Mouse (Mus musculus) cerebellum, adult 2 months (tissue): ENCODE measurements around the gene Sept3. TPM values are rescaled to one million over a fixed set of nuclear protein-coding genes. Genes with fewer than 3 reads are reported as not detected.

Experiments used
- DNase-seq, 2 experiments: peaks; one replicate each; pipeline ENCODE4 v3.0.0; 2021
- H3K27ac ChIP-seq: fragments of 200-500 bp; 2 replicates; pipeline ENCODE4 v1.5.1; 2012; ENCODE audit warnings: low read length, control low read depth, inconsistent platforms; ENCODE audit not compliant: insufficient read depth
- H3K27me3 ChIP-seq: fragments of 200-500 bp; 2 replicates; pipeline ENCODE4 v1.6.1; 2012; ENCODE audit warnings: inconsistent platforms, mild to moderate bottlenecking, low read length, moderate library complexity; ENCODE audit not compliant: control insufficient read depth, insufficient read depth
- H3K4me1 ChIP-seq: fragments of 200-500 bp; 2 replicates; pipeline ENCODE4 v1.6.1; 2011; ENCODE audit warnings: low read length; ENCODE audit not compliant: control insufficient read depth, insufficient read depth
- H3K4me3 ChIP-seq: fragments of 200-500 bp; replicated peaks from 2 replicates; pipeline ENCODE3; 2011; ENCODE audit warnings: mild to moderate bottlenecking, low read depth, low read length, control low read depth; ENCODE audit not compliant: insufficient read depth
- CTCF ChIP-seq: fragments of 200-500 bp; IDR thresholded peaks from 2 replicates; pipeline ENCODE4 v1.5.1; 2011; ENCODE audit warnings: low read depth, mild to moderate bottlenecking, control low read depth, low read length, moderate library complexity, borderline replicate concordance; ENCODE audit not compliant: insufficient read depth
- POLR2A ChIP-seq: fragments of 200-500 bp; IDR thresholded peaks from 2 replicates; pipeline ENCODE4 v1.6.1; 2011; ENCODE audit warnings: low read length, control low read depth, borderline replicate concordance; ENCODE audit not compliant: insufficient read depth
- WGBS: fragments of 180-500 bp; shearing (Covaris S2); methylation state at CpG from one replicate; pipeline ENCODE4 v1.1.7; 2018; 5-methylcytosine and 5-hydroxymethylcytosine counted together
- polyA plus RNA-seq: library from polyadenylated mRNA; depleted of rRNA; stranded (reverse); fragments of >200 nt; gene quantifications from 2 replicates; pipeline ENCODE4 v1.2.3, GENCODE M21; 2012

Sept3 gene
- polyA plus RNA-seq, 1 experiment = 306 TPM

DNA sequence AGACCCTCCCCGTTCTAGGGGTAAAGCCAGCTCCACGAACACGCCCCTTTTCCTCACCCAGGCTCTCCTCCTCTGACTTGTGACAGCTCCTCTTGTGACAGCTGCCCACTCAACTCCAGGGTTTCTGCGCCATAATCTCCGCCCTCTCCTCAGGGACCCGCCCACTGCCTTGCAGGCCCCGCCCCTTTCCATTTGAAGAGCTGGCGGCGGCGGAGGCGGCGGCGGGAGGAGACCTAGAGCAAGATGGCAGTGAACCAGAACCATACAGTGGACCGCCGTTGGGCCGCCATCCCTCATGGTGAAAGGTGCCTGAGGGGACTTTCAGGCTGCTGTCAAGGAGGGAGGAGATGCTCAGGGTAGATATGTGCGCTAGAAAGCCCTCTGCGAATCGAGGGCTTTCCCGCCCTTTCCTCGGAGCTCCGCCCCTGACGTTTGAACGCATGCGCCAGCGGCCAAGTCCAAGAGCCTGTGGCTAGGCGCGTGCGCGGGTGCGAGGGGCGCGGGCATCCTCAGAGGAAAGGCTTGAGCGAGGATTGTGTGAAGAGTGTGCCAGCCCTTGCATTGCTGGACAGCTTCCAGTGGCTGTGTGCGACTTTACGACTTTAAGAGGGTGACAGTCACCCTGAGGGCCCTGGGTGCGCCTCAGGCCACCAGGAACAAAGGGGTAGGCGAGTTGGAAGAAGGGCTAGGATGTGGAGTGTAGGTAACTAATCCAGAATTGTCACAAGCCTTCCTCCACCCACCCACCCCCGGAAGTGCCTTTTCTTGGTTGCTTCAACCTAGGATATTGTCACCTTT, 24.3 kb downstream of the Sept3 start, which contains the start of gene Wbp2nl:
TSS of gene Wbp2nl (plus strand) at position 191 of the 798 bp plus-strand sequence.
- WGBS = 63% methylated on average over 39 of the region's 39 CpGs
- no peak within 1 kb of the TSS for H3K27ac ChIP-seq
- H3K27me3 ChIP-seq = no peaks in the 10 kb centered on the region
- TF ChIP-seq POLR2A = no peak
- DNase-seq = no peak
- peaks cover 5% of the 10 kb centered on the region; the same call in 1 of the 2 replicates for H3K4me1 ChIP-seq
- no peak within 1 kb of the TSS for H3K4me3 ChIP-seq

DNA sequence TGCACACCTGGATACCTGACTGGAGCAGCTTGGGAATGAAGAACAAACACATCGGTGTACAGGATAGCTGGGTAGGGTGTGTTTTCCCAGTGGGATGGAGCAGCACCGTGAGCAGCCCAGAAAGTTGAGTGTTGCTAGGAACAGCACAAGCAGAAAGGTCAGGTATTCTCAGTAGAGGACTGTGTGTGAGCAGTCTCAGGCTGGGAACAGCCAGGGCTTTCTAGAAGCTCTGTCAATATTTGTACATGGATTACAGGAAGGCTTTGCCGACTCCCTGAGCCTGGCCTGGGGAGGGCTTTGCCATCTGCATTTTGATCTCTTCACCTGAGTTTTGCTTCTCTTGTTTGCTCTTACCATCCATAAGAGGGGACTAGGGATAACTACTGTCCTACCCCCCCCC, 32.4 kb downstream of the Sept3 start:
- Histone ChIP-seq H3K4me3 (no peak overlapping the region), H3K27me3 (no peaks in the 10 kb centered on the region; the same call in 1 of the 2 replicates), H3K4me1 (no peaks in the 10 kb centered on the region), H3K27ac (no peak overlapping the region)
- TF ChIP-seq CTCF (no peak), POLR2A (no peak)
- 86% methylated on average over 3 of the region's 3 CpGs for WGBS
- no peak for DNase-seq

DNA sequence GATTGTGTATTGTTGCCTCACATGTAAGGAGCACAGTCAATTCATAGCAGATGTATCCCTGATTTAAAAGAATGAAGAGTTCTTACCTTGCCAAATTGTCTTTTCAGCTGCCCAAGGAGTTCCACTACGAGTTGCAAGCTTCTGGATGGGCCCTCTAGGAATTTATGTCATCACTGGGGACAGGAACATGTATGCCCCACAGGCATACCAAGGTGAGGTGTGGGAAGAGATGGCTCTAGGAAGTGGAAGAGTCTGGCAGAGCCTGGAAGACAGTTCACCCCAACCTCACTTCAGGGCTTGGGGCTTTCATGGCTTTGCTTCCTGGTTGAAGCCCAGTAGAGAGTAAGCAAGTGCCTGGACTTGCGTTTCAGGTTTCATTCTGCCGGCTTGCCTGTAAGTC, 33.7 kb downstream of the Sept3 start:
- TF ChIP-seq CTCF (no peak), POLR2A (no peak)
- Histone ChIP-seq H3K27me3 (no peaks in the 10 kb centered on the region; the same call in 1 of the 2 replicates), H3K4me3 (no peak overlapping the region), H3K4me1 (no peaks in the 10 kb centered on the region), H3K27ac (no peak overlapping the region)
- 79% methylated on average over 3 of the region's 3 CpGs for WGBS
- DNase-seq = no peak

DNA sequence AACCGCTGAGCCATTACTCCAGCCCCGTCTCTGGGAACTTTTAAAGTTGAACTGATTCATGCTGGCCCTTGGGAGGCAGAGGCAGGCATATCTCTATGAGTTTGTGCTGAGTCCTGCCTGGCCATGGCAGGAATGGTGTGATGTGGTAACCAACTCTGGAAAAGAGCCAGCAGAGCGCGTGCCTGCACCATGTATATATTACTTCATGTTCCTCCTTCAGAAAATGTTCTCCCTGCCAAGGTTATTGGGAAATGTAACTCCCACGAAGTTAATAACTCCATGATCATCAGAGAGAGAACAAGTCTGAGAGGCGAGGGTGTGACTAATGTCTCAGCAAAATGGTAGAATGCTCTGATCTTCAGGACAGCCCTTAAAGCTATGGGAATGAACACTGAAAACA, 43.1 kb downstream of the Sept3 start:
- TF ChIP-seq POLR2A (no peak), CTCF (no peak)
- Histone ChIP-seq H3K27ac (no peak overlapping the region), H3K27me3 (no peaks in the 10 kb centered on the region; the same call in 1 of the 2 replicates), H3K4me1 (peaks cover 5% of the 10 kb centered on the region), H3K4me3 (no peak overlapping the region)
- WGBS = 86% methylated on average over 6 of the region's 6 CpGs
- no peak for DNase-seq

DNA sequence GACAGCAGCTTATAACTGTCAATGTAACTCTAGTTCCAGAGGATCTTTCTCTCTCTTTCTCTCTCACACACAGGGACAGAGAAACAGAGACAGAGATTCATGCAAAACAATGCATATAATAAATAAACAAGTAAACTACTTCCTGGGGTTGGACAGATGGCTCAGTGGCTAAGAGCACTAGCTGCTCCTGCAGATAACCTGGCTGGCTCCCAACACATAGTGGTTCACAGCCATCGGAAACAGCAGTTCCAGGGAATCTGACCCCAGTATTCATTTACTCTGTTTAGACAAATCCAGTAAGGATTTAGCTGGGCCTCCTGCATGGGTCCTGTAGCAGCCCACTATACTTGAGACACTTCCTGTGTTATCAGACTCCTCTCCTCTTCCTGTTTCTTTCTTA, 44.9 kb downstream of the Sept3 start:
- no peaks in the 10 kb centered on the region; the same call in 1 of the 2 replicates for H3K27me3 ChIP-seq
- peaks cover 5% of the 10 kb centered on the region for H3K4me1 ChIP-seq
- DNase-seq = no peak
- no peak overlapping the region for H3K4me3 ChIP-seq
- TF ChIP-seq POLR2A (no peak), CTCF (no peak)
- H3K27ac ChIP-seq = no peak overlapping the region
- WGBS = 0% methylated on average over 1 of the region's 1 CpGs

DNA sequence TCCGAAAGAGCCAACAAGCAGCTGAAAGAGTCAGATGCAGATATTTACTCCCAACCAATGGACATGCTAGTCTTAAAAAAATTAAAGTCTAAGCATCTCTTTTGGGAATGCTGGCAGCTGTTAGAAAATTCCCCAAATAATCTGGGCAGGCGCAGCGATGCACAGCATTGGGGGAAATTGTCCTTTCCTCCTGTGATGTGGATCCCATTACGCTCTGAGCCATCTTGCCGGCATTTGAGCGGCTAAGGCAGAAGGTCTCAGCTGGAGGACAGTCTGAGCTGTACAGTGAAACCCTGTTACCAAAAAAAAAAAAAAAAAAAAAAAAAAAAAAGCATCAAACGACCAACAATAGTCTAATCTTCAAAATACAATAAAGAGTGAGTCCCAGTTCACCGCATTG, 47.5 kb downstream of the Sept3 start:
- Histone ChIP-seq H3K27ac (no peak overlapping the region), H3K4me1 (peaks cover 5% of the 10 kb centered on the region), H3K27me3 (no peaks in the 10 kb centered on the region; the same call in 1 of the 2 replicates), H3K4me3 (no peak overlapping the region)
- no peak for DNase-seq
- TF ChIP-seq CTCF = no peak
- no peak for TF ChIP-seq POLR2A
- WGBS = 80% methylated on average over 8 of the region's 8 CpGs

DNA sequence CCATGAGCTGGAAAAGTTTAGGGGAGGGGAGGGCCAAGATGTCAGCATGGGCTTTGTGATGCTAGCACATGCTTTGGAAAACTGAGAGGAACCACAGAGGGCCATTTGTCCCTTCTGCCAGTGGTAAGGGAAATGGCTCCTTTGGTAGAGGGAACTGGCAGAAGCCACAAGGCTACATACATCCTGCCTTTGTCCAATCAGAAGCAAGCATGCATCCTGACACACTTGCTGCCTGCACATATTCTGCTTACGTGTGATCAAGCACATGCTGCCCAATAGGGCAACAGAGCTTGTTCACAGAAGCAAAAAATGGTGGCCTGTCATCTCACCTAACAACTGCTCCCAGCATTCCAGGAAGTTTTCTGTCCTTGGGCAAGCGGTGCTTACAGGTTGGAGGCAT, 50.7 kb downstream of the Sept3 start:
- H3K27me3 ChIP-seq = no peaks in the 10 kb centered on the region; the same call in 1 of the 2 replicates
- 80% methylated on average over 2 of the region's 2 CpGs for WGBS
- H3K27ac ChIP-seq = no peak overlapping the region
- no peak for DNase-seq
- TF ChIP-seq CTCF = no peak
- TF ChIP-seq POLR2A = no peak
- no peaks in the 10 kb centered on the region for H3K4me1 ChIP-seq
- no peak overlapping the region for H3K4me3 ChIP-seq

DNA sequence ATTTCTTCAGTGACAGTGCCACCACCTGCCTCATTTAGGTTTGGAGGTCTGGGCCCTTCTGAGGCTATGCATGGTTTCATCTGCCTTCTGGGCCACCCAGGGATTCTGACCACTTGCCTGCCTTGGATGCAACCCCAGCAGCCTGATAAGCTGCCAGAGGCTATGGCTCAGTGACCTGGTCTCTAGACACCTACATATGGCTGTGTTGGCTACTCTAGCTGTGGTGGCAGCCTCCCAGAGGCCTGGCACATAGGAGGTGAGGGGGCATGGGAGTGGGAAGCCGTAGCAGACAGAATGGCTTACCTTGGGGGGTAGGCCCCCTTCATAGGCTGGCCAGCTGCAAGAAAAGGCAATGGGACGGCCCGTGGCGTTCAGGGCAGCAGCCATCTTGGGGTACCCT, 60.5 kb downstream of the Sept3 start:
- H3K4me3 ChIP-seq = no peak overlapping the region
- peaks cover 17% of the 10 kb centered on the region for H3K4me1 ChIP-seq
- H3K27me3 ChIP-seq = no peaks in the 10 kb centered on the region
- no peak for TF ChIP-seq CTCF
- TF ChIP-seq POLR2A = no peak
- DNase-seq = peak; percentile 62 to 74
- 64% methylated on average over 4 of the region's 4 CpGs for WGBS
- H3K27ac ChIP-seq = no peak overlapping the region
